Mouse (Mus musculus) regulatory T cell (primary cell): ENCODE results near the gene Gm10134.
"Not testable (repeated sequence)": the region's sequence is repeated elsewhere in the genome, so short reads cannot be mapped to it uniquely, and the experiment has no call there.

Experiments
- in situ Hi-C: fragments of 300-600 bp; cut with MboI, MseI; formaldehyde crosslinking; loops from one replicate; pipeline ENCODE4 v1.15.1; 2025; ENCODE audit warnings: high pct_unique_total_duplicates

The Gm10134 gene

DNA sequence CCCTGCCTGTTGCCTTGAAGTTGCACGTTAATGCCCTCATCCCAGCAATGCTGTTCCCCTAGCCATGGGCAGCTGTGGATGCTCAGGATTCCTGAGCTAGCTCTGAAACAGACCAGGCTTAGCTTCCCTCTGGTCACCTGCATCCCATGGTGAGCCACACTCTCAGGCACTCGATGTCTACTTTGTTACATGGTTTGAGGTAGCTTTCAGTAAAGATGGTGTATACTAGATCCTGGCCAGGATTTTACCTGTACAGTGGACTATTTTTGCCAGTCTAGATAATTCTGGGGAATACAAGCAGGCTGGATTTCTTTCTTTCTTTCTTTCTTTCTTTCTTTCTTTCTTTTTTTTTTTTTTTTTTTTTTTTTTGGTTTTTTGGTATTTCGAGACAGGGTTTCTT lies at the start of gene Gm10134:
Gene Gm10134, plus strand, starts transcription at position 301 of the 400 bp plus-strand sequence.
- in situ Hi-C loops: no loop called here

DNA sequence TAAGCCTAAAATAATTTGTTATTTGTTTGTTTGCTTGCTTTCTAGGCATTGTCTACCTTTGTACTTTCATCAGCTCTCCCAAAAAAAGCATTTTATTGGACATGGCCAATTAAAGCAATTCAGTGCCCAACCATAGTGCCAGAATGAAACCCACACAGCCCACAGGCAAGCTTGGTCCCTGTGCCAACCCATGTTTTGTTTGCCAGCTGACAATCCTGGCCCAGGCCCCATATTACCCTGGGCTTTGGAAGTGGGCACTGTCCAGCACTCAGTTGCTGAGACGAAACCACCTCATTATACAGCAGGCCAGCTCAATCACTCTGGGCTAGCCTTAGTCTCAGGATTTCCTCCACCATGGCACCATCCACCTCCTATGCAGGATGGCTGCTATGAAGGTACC lies 49.3 kb upstream of the Gm10134 start:
- in situ Hi-C loops: no loop called here

DNA sequence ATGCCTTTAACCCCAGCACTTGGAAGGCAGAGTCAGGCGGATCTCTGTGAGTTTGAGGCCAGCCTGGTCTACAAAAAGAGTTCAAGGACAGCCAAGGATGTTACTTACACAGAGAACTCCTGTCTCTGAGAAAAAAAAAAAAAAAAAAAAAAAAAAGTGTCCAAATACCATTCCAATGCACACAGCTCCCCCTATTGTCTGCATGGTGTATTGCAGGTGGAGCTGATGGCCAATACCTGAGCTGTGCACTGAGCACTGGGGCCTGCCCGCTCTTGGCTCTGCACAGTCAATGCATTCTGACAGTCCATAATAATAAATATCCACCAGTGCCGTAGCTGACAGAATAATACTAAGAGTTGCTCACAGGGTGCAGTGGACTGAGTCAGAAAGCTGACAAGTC lies 42.0 kb upstream of the Gm10134 start:
- in situ Hi-C loops: no loop called here

DNA sequence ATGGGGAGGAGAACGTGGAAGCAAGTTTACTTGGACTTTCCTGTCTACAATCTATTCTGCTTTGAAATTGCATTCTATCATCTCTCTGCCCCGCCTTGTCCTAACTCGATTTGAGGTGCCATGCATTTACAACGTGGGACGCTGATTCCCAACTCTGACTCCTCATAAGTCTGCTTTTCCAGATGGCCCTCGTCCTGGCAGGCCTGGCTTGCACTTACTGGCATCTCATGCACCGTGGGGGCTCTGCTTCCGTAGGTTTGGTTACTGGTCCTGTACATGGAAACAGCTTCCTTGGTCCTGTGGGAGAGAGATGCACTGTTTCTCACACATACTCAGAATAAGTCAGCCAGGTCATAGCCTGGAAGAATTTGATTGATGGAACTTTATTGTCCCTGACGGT lies 41.0 kb upstream of the Gm10134 start:
- in situ Hi-C loops: no loop called here

DNA sequence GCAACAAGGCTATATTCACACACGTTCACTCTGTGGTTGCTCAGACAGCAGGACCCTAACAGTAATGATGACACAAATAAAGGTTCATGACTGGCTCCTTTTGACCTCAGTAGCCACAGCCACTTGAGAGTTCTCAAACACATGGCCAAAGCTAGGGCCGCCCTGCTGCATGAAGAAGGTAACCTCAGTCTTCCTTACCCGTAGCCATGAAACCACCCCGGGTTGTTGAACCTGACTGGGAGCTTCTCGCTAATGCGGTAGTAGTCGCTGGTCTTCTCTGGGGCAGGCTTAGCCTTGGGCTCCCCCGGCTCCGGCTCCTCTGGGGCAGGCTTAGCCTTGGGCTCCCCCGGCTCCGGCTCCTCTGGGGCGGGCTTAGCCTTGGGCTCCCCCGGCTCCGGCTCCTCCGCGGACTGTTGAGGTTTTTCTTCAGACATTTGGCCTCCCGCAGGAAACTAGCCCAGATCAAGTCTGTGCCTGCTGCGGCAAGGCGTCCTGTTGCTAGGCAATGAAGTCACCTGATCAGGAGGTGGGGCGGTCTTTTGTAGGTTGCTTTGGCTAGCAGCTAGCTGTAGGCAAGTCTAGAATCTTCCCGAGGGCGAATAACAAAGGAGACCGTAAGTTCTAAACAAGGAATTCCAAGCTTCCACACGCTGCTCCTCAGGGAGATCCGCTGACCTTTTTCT lies 39.9 kb upstream of the Gm10134 start, which contains the start of gene 1700007K13Rik:
Gene 1700007K13Rik, minus strand, starts transcription at position 497 of the 683 bp plus-strand sequence.
- in situ Hi-C loops: no loop called here

DNA sequence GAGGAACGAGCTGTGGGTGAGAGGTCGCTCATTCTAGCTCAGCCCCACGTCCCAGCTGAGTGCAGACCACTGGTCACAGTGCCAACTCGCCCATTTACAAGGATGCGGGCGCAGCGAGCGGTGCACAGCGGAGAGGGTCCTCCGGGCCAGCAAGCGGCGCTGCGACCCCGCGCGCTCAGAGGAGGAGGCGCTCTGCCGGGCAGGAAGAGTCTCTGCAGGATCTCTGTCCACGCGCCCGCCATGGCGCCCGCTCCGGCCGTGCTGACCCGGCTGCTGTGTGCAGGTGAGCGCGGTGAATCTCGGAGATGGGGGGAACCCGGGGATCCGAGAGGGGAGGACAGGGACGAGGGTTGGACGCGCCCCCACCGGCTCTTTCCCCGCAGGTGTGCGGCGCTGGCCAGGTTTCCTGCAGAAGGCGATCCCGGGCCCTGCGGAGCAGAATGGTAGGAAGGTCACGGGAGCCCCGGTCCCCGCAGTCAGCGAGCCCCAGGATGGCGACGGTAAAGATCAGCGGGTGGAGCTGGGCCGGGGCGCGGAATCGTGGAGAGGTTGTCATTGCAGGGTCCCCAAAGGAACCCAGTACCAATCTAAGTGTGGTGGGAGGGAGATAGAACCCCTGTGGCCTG lies 37.9 kb upstream of the Gm10134 start, which contains the start of gene Mrps2:
Gene Mrps2, plus strand, starts transcription at position 207 of the 626 bp plus-strand sequence.
- in situ Hi-C loops: no loop called here

DNA sequence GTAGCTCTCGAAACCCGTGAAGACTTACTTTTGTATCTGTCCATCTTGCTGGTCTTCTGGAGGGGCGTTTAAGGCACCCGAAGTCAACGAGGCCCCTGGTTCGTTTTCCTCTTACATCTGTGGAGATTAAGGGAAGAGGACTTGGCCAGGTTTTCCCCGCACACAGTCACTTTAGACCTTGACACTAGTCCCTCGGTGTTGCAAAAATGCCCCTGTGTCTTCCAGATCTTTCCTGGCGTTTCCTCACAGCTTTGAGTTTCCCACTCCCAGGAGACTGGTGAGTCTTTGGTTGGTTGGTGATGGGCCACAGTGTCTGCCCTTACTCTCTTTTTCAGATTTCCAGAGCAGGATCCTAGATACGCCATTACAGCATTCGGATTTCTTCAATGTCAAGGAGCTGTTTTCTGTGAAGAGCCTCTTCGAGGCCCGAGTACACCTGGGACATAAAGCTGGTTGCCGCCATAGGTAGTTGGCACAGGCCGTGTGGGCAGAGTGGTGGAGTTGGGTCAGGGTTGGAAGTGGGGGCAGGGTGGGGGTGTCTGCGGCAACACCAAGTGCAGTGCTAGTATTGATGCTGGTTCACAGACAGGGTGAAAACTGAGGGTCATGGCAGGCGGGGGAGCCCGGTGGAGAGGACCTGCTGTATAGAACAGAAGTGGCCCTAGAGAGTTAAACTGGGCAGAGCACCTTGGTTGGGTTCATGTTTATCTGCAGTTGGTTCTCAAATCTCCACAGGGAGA lies 37.2 kb upstream of the Gm10134 start:
- in situ Hi-C loops: no loop called here

DNA sequence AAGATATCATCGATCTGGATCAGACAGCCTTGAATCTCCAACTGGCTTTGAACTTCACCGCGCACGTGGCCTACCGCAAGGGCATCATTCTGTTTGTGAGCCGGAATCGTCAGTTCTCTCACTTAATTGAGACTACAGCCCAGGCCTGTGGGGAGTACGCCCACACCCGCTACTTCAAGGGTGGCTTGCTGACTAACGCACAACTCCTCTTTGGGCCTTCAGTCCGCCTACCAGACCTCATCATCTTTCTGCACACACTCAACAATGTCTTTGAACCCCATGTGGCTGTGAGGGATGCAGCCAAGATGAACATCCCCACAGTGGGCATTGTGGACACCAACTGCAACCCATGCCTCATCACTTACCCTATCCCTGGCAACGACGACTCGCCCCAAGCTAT lies 36.4 kb upstream of the Gm10134 start:
- in situ Hi-C loops: no loop called here

DNA sequence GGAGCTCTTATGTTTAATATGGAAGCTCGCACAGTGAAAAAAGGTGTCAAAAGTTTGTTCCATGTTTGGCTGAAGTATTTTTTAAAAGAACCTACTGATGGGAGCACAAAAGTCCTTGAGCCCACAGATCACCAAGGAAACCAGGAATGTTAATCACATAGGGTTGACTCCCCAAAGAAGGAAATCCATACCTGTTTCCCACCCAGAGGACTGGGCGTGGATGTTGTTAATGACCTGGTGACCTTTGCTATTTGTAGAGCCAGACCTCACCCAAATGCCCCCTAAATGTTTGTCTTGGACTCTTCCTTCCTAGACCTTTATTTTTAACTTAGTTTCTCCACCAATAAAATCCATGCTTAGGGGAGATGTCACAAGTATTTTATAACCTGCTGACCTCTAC lies 35.3 kb upstream of the Gm10134 start:
- in situ Hi-C loops: no loop called here

DNA sequence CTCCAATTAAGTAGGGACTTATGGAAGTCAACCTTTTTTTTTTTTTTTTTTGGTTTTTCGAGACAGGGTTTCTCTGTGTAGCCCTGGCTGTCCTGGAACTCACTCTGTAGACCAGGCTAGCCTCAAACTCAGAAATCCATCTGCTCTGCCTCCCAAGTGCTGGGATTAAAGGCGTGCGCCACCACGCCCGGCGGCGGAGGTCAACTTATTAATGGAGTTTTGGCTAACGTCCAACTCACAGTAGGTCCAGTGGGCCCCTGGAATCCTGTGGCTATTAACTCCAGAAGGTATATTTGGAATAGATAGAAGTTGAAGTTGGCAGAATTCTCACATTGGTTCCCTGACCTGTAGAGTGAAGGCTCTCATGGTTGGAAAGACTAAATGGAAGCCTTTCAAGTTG lies 33.9 kb upstream of the Gm10134 start:
- in situ Hi-C loops: not testable (repeated sequence)

DNA sequence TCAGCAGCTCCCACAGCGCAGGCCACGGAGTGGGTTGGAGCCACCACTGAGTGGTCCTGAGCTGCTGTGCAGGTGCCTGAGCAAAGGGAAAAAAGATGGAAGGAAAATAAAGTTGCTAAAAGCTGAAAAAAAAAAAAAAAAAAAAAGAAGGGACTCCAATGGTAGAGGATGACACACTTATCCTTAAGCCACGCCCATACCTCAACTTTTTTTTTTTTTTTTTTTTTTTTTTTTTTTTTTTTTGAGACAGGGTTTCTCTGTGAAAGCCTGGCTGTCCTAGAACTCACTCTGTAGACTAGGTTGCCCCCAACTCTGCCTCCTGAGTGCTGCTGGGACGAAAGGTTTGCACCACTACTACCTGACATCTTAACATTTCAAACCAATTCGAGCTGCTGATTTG lies 27.9 kb upstream of the Gm10134 start:
- in situ Hi-C loops: not testable (repeated sequence)

DNA sequence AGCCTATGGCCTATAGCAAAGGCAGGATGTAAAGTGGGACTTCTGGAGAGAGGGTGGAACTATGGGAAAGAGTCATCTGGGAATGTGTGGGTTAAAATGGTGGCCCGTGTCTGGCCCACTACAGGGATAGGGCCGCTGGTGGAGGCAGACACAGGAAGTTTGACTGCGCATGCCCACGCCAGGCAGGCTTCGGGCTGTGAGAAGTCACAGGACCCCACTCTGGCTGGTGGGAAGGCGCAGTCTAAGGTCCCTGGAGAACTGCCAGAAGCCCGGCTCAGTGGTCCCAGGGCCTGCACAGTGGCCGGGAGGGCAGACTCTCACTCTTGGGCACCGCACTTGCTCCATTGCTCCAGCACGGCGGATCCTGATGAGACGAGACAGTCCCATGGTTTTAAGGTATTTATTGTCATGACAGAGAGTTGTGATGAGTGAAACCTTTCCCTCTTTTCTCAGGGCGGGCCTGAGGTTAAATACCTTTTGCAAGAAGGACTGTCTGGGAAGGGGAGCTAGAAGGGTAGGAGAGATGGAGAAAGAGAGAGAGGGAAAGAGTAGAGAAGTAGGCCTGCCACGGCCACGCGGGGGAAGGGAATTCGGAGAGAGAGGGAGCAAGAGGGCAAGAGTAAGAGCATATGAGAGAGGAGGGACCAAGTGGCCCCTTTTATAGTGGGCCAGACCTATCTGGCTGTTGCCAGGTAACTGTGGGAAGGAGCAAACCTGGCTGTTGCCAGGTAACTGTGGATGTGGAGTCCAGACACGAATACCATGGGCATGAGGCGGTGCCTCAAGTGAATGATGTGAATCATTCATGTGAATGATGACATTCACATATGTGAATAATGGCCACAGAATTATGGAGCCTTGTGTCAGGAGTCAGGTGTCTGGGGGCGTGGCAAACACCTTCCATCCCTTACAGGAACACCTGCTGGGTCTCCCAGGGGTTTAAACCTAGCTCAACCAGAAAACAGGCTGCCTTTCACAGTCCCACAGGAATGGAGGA lies 26.4 kb upstream of the Gm10134 start:
- in situ Hi-C loops: no loop called here

DNA sequence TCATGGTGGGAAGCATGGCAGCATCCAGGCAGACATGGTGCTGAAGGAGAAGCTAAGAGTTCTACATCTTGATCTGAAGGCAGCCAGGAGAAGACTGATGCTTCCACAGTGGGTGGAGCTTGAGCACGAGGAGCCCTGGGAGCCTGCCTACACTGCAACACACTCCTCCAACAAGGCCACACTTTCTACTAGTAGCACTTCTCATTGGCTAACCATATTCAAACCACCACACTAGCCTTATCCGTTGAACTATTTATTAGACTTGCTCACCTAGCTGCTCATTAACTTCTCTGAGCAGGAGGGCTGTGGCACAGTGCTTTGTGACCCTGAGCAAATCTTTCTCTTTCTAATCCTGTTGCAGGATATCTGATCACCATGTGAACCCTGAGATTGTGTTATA lies 22.0 kb upstream of the Gm10134 start:
- in situ Hi-C loops: no loop called here

DNA sequence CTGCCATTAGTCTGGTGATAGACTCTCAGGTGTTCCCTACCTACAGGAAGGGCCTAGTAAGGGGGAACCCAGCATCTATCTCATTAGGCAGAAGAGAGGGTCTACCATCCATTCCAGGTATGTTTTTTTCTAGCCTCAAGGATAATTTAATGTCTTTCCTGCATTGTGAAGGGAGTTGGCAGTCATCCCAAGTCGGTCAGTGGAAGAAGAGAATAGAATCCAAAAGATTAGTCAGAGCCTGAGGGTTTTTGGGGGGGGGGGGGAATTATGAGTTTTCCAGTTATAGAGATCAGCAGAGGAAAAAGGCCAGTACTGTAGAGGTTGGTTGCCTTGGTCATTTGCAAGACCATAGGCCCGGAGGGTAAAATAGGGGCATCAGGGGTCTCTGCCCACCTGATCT lies 11.4 kb upstream of the Gm10134 start:
- in situ Hi-C loops: no loop called here

DNA sequence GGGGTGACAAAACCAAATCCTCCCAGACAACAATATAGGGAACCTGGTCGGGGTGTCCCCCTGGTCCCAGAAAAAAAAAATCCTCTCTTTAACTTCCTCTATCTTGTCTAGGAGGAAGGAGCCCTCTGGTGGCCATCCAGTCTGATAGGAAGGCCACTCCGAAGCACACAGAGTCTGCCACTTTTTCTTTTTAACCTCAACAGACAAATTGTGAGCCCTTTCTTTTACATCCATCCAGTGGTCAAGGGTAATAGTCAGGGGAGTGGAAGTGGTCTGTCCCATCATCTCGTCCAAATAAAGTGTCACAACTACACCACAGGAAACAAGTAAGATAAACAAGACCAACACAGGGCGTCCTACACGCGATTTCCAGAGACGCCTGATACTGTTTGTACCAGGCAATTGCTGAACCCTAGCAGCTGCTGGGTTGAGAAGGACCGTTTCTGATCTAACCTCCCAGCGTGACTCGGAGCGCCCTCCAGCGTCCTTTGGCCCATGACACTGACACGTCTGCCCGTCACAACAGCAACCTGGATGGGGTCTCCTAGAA lies 10.6 kb upstream of the Gm10134 start:
- in situ Hi-C loops: no loop called here

DNA sequence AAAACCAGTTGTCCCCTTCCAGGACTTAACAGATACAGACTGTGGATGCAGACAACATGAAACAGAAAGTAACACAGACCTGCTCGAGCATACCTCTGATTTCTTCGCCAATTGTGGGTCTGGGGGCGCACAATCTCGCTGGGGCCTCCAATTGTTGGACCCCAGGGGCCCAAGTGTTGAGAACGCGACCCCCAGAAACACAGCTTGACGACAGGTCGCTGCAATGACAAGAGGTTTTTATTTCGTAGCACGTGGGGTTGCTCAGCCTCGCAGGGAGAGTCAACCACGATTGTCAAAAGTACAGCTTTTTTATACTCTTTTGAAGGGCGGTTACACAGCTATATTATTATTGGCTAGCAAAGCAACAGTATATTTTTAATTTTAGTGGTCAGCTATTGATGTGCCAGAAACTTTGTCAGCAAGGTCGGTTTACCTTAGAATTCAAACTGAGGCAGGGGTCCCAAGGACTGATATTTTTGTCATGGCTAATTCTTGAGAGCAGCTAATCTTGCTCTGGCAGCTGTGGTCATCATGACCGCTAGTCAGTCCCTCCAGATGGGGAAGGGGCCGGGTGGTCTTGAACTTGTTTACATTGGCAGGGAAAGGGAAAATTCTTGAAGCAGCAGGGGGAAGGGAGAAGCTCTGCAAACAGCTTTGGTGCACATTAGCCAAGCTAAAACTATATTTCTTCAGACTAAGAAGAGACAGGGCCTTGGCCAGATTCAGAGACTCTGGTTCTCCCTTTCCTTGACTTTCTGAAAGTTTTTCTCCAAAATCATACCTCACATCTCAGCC lies 9.9 kb upstream of the Gm10134 start:
- in situ Hi-C loops: no loop called here

DNA sequence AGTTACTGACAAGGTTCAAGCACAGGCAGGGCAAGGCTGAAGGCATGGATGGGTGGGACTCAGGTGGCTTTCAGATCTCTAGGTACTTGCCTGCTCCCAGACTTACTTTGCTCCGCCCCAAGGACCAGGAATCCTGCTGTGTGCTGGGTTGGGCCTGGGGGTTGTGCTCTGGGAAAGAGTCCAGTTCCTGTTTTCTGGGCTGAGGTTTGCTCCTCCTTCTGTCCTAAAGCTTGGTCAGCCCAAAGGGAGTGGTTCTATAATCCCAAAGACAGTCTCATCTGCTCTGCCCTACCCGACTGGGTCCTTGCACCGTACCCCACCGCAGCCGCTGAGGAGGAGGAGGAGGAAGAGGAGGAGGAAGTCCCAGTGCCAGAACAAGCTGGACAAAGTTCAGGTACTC lies 9.2 kb upstream of the Gm10134 start, which contains the start of gene Gbgt1:
Gene Gbgt1, plus strand, starts transcription at position 221 of the 400 bp plus-strand sequence.
- in situ Hi-C loops: no loop called here

DNA sequence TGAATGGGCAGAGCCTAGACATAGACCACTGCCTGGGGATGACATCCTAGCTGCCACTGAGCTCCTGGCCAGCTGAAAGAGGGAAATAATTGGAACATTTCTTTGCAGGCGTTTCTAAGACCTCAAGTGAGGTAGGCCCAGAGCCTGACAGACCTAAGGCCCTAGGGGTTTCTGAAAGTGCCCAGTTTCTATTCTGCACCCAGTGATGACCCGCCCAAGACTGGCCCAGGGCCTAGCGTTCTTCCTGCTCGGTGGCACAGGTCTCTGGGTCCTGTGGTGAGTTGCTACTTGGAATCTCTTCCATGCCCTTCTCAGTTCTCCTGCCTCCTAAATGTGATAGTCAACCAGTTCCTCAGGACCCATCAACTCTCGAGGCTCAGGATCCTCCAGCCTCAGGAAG lies 8.3 kb upstream of the Gm10134 start:
- in situ Hi-C loops: no loop called here

DNA sequence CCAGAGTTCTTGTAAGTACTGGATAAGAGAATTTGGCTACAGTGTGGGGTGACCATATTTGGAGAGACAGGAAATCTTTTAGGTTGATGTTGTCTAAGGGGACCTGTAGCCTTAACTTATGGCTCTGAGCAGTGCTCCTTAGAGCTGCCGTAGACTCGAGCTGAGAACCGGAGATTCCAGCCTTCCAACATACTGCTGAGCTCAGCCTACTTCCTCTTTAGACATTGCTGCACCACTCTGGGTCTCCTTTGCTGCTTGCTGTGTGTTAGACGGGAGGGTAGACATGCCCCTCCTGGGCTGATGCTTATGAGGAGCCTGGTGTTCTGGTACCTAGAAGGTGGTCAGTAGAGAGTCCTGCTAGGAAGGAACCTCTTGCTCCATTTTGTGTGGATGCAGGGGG lies 7.5 kb upstream of the Gm10134 start:
- in situ Hi-C loops: no loop called here

DNA sequence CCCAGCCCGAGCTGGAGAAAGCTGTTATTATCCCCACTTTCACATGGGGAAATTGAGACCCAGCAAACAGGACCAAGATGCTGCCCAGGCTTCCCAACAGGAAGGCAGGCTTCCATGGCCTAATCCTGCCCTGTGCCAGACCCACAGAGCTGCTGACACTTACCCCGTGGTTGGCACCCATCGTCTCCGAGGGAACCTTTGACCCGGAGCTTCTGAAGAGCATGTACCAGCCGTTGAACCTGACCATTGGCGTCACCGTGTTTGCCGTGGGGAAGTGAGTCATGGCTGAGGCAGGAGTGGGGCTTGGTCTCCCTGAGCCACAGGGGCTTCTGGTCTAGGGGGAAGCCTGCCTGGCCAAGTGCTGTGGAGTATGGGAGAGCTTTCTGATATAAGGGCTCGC lies 2.9 kb upstream of the Gm10134 start:
- in situ Hi-C loops: no loop called here
